Mouse (Mus musculus) kidney, adult 18-20 months (tissue): ENCODE data around the gene 1700016K19Rik.

Experiments
- DNase-seq: peaks from one replicate; pipeline ENCODE4 v3.0.0; 2021

Gene 1700016K19Rik

GRCm38 (mm10) chr11:76037581-76038294 is 38.0 kb downstream of the 1700016K19Rik start:
- DNase-seq: no peak

GRCm38 (mm10) chr11:76039271-76040053 is 39.8 kb downstream of the 1700016K19Rik start:
- no peak for DNase-seq

- DNase-seq: no peak
Observed at GRCm38 (mm10) chr11:76040106-76040505, 40.4 kb downstream of the 1700016K19Rik start.

- no peak for DNase-seq
Observed at GRCm38 (mm10) chr11:76040761-76041376, 41.2 kb downstream of the 1700016K19Rik start.

GRCm38 (mm10) chr11:76042041-76042638 is 42.4 kb downstream of the 1700016K19Rik start:
- DNase-seq: no peak

- DNase-seq: no peak
Observed at GRCm38 (mm10) chr11:76042882-76043281, 43.2 kb downstream of the 1700016K19Rik start.

- DNase-seq: no peak
Observed at GRCm38 (mm10) chr11:76044468-76044867, 44.8 kb downstream of the 1700016K19Rik start.

- no peak for DNase-seq
Observed at GRCm38 (mm10) chr11:76045367-76045766, 45.7 kb downstream of the 1700016K19Rik start.

- DNase-seq: no peak
Observed at GRCm38 (mm10) chr11:76050509-76050908, 50.8 kb downstream of the 1700016K19Rik start.

GRCm38 (mm10) chr11:76050967-76051512 is 51.3 kb downstream of the 1700016K19Rik start:
- no peak for DNase-seq

- no peak for DNase-seq
Observed at GRCm38 (mm10) chr11:76052496-76052895, 52.8 kb downstream of the 1700016K19Rik start.
